Mouse (Mus musculus) kidney, embryonic 16.5 days (tissue): ENCODE measurements around the gene Spata22. TPM values are rescaled to one million over a fixed set of nuclear protein-coding genes. Genes with fewer than 3 reads are reported as not detected.
"Not testable (repeated sequence)": the region's sequence is repeated elsewhere in the genome, so short reads cannot be mapped to it uniquely, and the experiment has no call there.

ENCODE experiments used
- ATAC-seq: fragments of 200-750 bp; cut with Nextera tagmentation; 2 replicates; pipeline ENCODE4 v1.8.0; 2017; ENCODE audit warnings: moderate TSS enrichment; ENCODE audit not compliant: low FRiP score, low TSS enrichment
- H3K27ac ChIP-seq: fragments of 300-500 bp; sonication (generic); 2 replicates; pipeline ENCODE4 v1.5.1; 2014; ENCODE audit warnings: low read length
- H3K27me3 ChIP-seq: fragments of 300-500 bp; sonication (generic); 2 replicates; pipeline ENCODE4 v1.6.1; 2014; ENCODE audit warnings: low read length, control low read depth, mixed read lengths; ENCODE audit not compliant: insufficient read depth
- H3K36me3 ChIP-seq: fragments of 300-500 bp; sonication (generic); 2 replicates; pipeline ENCODE4 v1.6.1; 2014; ENCODE audit warnings: low read length, control low read depth, mixed read lengths; ENCODE audit not compliant: insufficient read depth
- H3K4me1 ChIP-seq: fragments of 300-500 bp; sonication (generic); 2 replicates; pipeline ENCODE4 v1.6.1; 2014; ENCODE audit warnings: low read length, control low read depth, mixed read lengths; ENCODE audit not compliant: insufficient read depth
- H3K4me2 ChIP-seq: fragments of 300-500 bp; sonication (generic); replicated peaks from 2 replicates; pipeline ENCODE4 v1.6.1; 2014; ENCODE audit warnings: low read depth, low read length
- H3K4me3 ChIP-seq: fragments of 300-500 bp; sonication (generic); 2 replicates; pipeline ENCODE4 v1.5.1; 2014; ENCODE audit warnings: mild to moderate bottlenecking, low read length
- H3K9ac ChIP-seq: fragments of 300-500 bp; sonication (generic); replicated peaks from 2 replicates; pipeline ENCODE4 v1.6.1; 2014; ENCODE audit warnings: low read length
- H3K9me3 ChIP-seq: fragments of 300-500 bp; sonication (generic); 2 replicates; pipeline ENCODE4 v1.6.1; 2016; ENCODE audit warnings: low read length, control low read depth
- WGBS: fragments of 180-500 bp; shearing (Covaris S2); extraction: QIAGEN DNeasy Blood & Tissue Kit; methylation state at CpG from one replicate; pipeline ENCODE4 v1.1.7; 2014; 5-methylcytosine and 5-hydroxymethylcytosine counted together
- polyA plus RNA-seq: library from polyadenylated mRNA; unstranded; fragments of >200 nt; fragmentation: Nextera tagmentation; extraction: Ambion mirVana; gene quantifications from 2 replicates; pipeline ENCODE4 v1.2.1, GENCODE M21; 2015

Gene Spata22
- polyA plus RNA-seq, 1 experiment from 2014 or later: 0.29 TPM

DNA sequence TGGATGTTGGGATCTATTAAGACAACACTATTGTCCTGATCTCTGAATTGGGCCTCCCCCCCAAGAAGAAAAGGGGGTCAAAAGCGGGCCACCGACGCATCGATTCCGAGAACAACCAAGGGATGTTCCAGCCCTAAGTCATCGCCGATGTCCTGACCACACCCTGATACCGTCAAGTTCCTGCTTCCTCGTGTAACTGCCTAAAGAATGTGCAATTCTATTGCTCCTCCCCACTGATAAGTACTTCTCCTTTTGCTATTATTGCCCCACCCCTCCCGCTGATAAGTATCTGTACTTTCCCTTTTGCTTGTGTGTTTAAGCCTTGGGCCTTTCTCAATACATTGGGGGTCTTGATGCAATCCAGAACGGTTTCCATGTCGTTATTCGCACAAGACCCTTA lies 8.5 kb upstream of the Spata22 start:
- H3K4me1 ChIP-seq, H3K4me3 ChIP-seq, H3K4me2 ChIP-seq, H3K27me3 ChIP-seq, H3K9ac ChIP-seq, H3K36me3 ChIP-seq, H3K9me3 ChIP-seq, ATAC-seq, H3K27ac ChIP-seq: not testable (repeated sequence)
- WGBS: 94% methylated on average over 13 of the region's 13 CpGs

DNA sequence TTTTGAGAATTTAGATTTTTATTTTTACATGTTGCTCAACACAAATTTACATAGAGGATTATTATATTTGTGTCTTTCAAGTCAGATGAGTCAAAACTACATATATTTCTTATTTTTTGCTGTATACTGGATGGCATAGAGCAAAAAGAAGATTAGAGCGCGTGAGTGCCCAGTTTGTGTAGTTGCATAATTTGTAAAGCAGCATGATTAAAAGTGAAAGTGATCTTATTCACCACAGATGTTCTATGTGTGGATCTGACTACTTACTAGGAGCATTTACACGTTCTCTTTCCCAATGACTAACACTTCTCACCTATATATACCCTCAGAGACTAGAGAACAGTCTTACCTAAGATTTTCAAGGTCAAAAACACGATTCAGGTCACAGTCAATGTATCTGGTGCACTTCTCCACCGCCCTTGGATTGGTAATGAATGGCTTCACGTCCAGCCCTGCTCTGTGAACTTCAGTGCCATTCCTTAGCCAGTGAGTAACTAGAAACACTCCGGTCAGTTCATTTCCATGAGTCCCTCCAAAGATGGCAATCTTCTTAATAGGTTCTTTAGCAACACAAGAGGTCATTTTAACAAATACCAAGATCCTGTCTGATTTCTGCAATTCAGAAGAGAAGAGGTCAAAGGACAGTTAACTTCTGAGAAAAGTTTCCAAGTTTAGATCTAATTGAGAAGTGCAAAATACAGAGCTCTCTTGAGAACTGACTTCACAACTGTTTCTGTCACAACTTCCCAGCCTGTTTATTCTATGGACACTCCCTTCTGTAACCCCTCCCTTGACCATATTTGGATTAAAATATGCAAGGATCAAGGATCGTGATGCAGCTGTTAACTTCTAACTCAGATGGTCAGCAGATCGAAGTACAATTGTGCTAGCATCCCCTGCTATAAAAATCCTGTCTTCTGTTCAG lies 5.4 kb upstream of the Spata22 start:
- H3K9me3 ChIP-seq: no peaks in the 10 kb centered on the region

GRCm38 (mm10) chr11:73326485-73326886 lies 3.1 kb upstream of the Spata22 start:
- peak overlapping the region; percentile 42 for H3K4me2 ChIP-seq
- peaks cover 11% of the 10 kb centered on the region; the same call in 1 of the 2 replicates for H3K4me1 ChIP-seq
- WGBS: 9% methylated on average over 12 of the region's 12 CpGs
- H3K27me3 ChIP-seq: no peaks in the 10 kb centered on the region
- H3K9ac ChIP-seq: 0 out of 2 replicates have a peak overlapping the region, but pooled peaks have one; percentile 3
- peak overlapping the region; percentile 29 for H3K4me3 ChIP-seq
- H3K27ac ChIP-seq: peak overlapping the region; percentile 34
- H3K9me3 ChIP-seq: peaks cover 3% of the 10 kb centered on the region; the same call in 1 of the 2 replicates
- H3K36me3 ChIP-seq: no peaks in the 10 kb centered on the region
- ATAC-seq: peak; percentile 94

More for the DNA sequence above, 5.4 kb upstream of the Spata22 start:
- no peak for ATAC-seq
- WGBS: 60% methylated on average over 9 of the region's 9 CpGs
- Histone ChIP-seq H3K4me3 (peak overlapping the region; percentile 20), H3K27me3 (no peaks in the 10 kb centered on the region), H3K27ac (peak overlapping the region; percentile 56; the same call in 1 of the 2 replicates), H3K36me3 (no peaks in the 10 kb centered on the region), H3K9ac (no peak overlapping the region), H3K4me2 (no peak overlapping the region), H3K4me1 (peaks cover 11% of the 10 kb centered on the region; the same call in 1 of the 2 replicates)

- peaks cover 11% of the 10 kb centered on the region; the same call in 1 of the 2 replicates for H3K4me1 ChIP-seq
- no peaks in the 10 kb centered on the region for H3K36me3 ChIP-seq
- WGBS: 58% methylated on average over 4 of the region's 4 CpGs
- peaks cover 3% of the 10 kb centered on the region; the same call in 1 of the 2 replicates for H3K9me3 ChIP-seq
- no peaks in the 10 kb centered on the region for H3K27me3 ChIP-seq
- peak overlapping the region; percentile 34 for H3K27ac ChIP-seq
- no peak overlapping the region for H3K4me2 ChIP-seq
- H3K4me3 ChIP-seq: no peak overlapping the region
- ATAC-seq: no peak
- no peak overlapping the region for H3K9ac ChIP-seq
Observed at GRCm38 (mm10) chr11:73327361-73327760, 2.2 kb upstream of the Spata22 start.

- no peak overlapping the region for H3K9ac ChIP-seq
- no peaks in the 10 kb centered on the region for H3K27me3 ChIP-seq
- no peak overlapping the region for H3K27ac ChIP-seq
- H3K4me1 ChIP-seq: no peaks in the 10 kb centered on the region
- 76% methylated on average over 2 of the region's 2 CpGs for WGBS
- peaks cover 3% of the 10 kb centered on the region; the same call in 1 of the 2 replicates for H3K9me3 ChIP-seq
- no peaks in the 10 kb centered on the region for H3K36me3 ChIP-seq
- ATAC-seq: no peak
- no peak overlapping the region for H3K4me3 ChIP-seq
- no peak overlapping the region for H3K4me2 ChIP-seq
Observed at GRCm38 (mm10) chr11:73333357-73333756, 3.8 kb downstream of the Spata22 start.

- H3K27me3 ChIP-seq: no peaks in the 10 kb centered on the region
- WGBS: 80% methylated on average over 4 of the region's 4 CpGs
Observed at GRCm38 (mm10) chr11:73336919-73337318, 7.4 kb downstream of the Spata22 start.

GRCm38 (mm10) chr11:73350483-73350882 lies 20.9 kb downstream of the Spata22 start, which contains the start of gene Olfr20:
TSS of gene Olfr20 (plus strand) at chr11:73350783.
- Histone ChIP-seq H3K27me3 (no peaks in the 10 kb centered on the region), H3K36me3 (no peaks in the 10 kb centered on the region), H3K4me2 (no peak within 1 kb of the TSS), H3K9me3 (no peaks in the 10 kb centered on the region), H3K9ac (no peak within 1 kb of the TSS), H3K4me3 (no peak within 1 kb of the TSS), H3K27ac (no peak within 1 kb of the TSS), H3K4me1 (no peaks in the 10 kb centered on the region)
- no peak for ATAC-seq
- WGBS: 48% methylated on average over 3 of the region's 3 CpGs

More at GRCm38 (mm10) chr11:73336919-73337318, 7.4 kb downstream of the Spata22 start:
- no peak for ATAC-seq
- Histone ChIP-seq H3K4me2 (no peak overlapping the region), H3K9me3 (no peaks in the 10 kb centered on the region), H3K4me1 (no peaks in the 10 kb centered on the region), H3K36me3 (no peaks in the 10 kb centered on the region), H3K4me3 (no peak overlapping the region), H3K9ac (no peak overlapping the region), H3K27ac (no peak overlapping the region)

- no peak within 1 kb of the TSS for H3K4me3 ChIP-seq
- H3K9me3 ChIP-seq: no peaks in the 10 kb centered on the region
- no peak within 1 kb of the TSS for H3K27ac ChIP-seq
- no peaks in the 10 kb centered on the region for H3K4me1 ChIP-seq
- no peak within 1 kb of the TSS for H3K9ac ChIP-seq
- ATAC-seq: no peak
- no peaks in the 10 kb centered on the region for H3K36me3 ChIP-seq
- H3K4me2 ChIP-seq: no peak within 1 kb of the TSS
- H3K27me3 ChIP-seq: no peaks in the 10 kb centered on the region
- WGBS: 84% methylated on average over 2 of the region's 2 CpGs
Observed at GRCm38 (mm10) chr11:73370946-73371345, 41.4 kb downstream of the Spata22 start, which contains the start of gene Olfr376. TSS of gene Olfr376 (plus strand) at chr11:73371246.

GRCm38 (mm10) chr11:73395374-73395773 lies 65.8 kb downstream of the Spata22 start:
- H3K36me3 ChIP-seq: no peaks in the 10 kb centered on the region
- no peaks in the 10 kb centered on the region for H3K4me1 ChIP-seq
- H3K9ac ChIP-seq: no peak overlapping the region
- no peaks in the 10 kb centered on the region for H3K9me3 ChIP-seq
- H3K4me3 ChIP-seq: no peak overlapping the region
- 62% methylated on average over 4 of the region's 4 CpGs for WGBS
- no peak overlapping the region for H3K4me2 ChIP-seq
- ATAC-seq: no peak
- no peak overlapping the region for H3K27ac ChIP-seq
- no peaks in the 10 kb centered on the region for H3K27me3 ChIP-seq
